Mouse (Mus musculus) kidney, embryonic 15.5 days (tissue): ENCODE results near the gene Apoa4. TPM values are rescaled to one million over a fixed set of nuclear protein-coding genes. Genes with fewer than 3 reads are reported as not detected.

Source experiments
- polyA plus RNA-seq: library from polyadenylated mRNA; unstranded; fragments of >200 nt; fragmentation: Nextera tagmentation; extraction: Ambion mirVana; gene quantifications from 2 replicates; pipeline ENCODE4 v1.2.1, GENCODE M21; 2015

Gene Apoa4
- polyA plus RNA-seq, 1 experiment from 2014 or later, result not detected

Other genes starting within 250 kb of the Apoa4 start
- gene Pafah1b2, start 228.0 kb upstream of the Apoa4 start, polyA plus RNA-seq, result 162 and 170 TPM in 2 replicates
- 9.9 and 10.2 TPM in 2 replicates for gene Sik3, start 227.9 kb upstream of the Apoa4 start, polyA plus RNA-seq
- gene Apoa1, start 12.1 kb upstream of the Apoa4 start, polyA plus RNA-seq, result 32.7 and 67.5 TPM in 2 replicates
- 0.93 TPM in 1 of 2 replicates, not detected in the other for gene Apoc3, start 5.1 kb upstream of the Apoa4 start, polyA plus RNA-seq
- gene Apoa5, start 27.9 kb downstream of the Apoa4 start, polyA plus RNA-seq, result not detected in 2 replicates
- gene Zpr1, start 32.4 kb downstream of the Apoa4 start, polyA plus RNA-seq, result 58.9 and 61.0 TPM in 2 replicates
- gene Bud13, start 42.3 kb downstream of the Apoa4 start, polyA plus RNA-seq, result 25.9 and 26.7 TPM in 2 replicates
- gene 4931429L15Rik, start 79.3 kb downstream of the Apoa4 start, polyA plus RNA-seq, result not detected in 2 replicates